Mouse (Mus musculus): Measurements from ENCODE around the gene Olfr1232.

Gene Olfr1232

GRCm38 (mm10) chr2:89329575-89329974, at the start of gene Olfr1232:
TSS of gene Olfr1232 (minus strand) at chr2:89329675.
- no peak for DNase-seq (ENCODE audit: low spot score)

- no peak for DNase-seq (ENCODE audit: low spot score)
These were observed 35.3 kb upstream of the Olfr1232 start, which contains the start of gene Olfr1234 for GRCm38 (mm10) chr2:89364765-89365164. TSS of gene Olfr1234 (minus strand) at chr2:89364865.

GRCm38 (mm10) chr2:89342298-89342697, 12.8 kb upstream of the Olfr1232 start, which contains the start of gene Olfr1233:
TSS of gene Olfr1233 (minus strand) at chr2:89342398.
- no peak for DNase-seq (ENCODE audit: low spot score)

DNA sequence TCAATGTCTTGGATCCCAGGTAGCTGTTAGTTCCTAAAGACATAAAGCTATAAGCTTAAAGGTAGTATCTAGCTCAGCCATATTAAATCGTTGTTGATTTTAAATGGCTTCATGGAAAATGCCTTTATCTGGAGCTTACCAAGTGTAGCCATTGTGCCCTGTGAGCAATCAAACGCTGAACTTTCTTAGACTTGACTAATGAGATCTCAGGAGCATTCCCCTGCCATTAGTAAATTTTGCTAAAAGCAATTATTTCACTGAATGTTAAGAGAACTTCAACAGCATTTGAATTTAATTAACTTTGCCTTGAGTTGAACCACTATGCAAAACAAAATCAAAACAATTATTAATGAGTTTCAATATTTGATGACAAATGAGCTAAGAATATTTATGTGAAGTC, 22.5 kb downstream of the Olfr1232 start, which contains the start of gene Olfr1231:
TSS of gene Olfr1231 (minus strand) at position 101 of the 400 bp plus-strand sequence.
- DNase-seq (ENCODE audit: low spot score) = no peak

DNA sequence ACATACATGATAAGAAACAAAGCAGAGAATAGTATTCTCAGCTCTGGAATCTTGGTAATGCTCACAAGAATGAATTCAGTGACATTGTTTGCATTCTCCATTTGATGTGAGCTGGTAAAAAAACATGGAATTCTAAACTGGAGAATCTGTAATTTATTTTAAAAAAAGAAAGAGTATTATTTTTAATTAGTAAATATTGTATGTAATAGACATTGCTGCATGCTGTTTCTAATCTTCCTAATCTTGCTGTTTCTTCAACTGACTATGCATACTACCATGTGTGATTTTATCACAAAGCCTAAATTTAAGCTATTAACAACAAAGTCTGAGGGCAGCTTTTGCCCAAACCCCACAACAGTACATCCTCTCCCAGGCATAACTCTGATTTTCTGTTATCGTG, 32.3 kb downstream of the Olfr1232 start, which contains the start of gene Olfr1230:
TSS of gene Olfr1230 (minus strand) at position 101 of the 400 bp plus-strand sequence.
- DNase-seq (ENCODE audit: low spot score) = no peak

GRCm38 (mm10) chr2:89287914-89288313, 41.6 kb downstream of the Olfr1232 start, which contains the start of gene Olfr1229:
TSS of gene Olfr1229 (minus strand) at chr2:89288014.
- no peak for DNase-seq (ENCODE audit: low spot score)

Measured in MN1 (cell line).